Mouse (Mus musculus) embryonic facial prominence, embryonic 12.5 days (tissue): Measurements from ENCODE around the gene Pdzph1. TPM values are rescaled to one million over a fixed set of nuclear protein-coding genes. Genes with fewer than 3 reads are reported as not detected.

ENCODE experiments used
- ATAC-seq: fragments of 200-750 bp; cut with Nextera tagmentation; 2 replicates; pipeline ENCODE4 v1.8.0; 2017; ENCODE audit not compliant: insufficient number of reproducible peaks, insufficient read depth, low FRiP score, low TSS enrichment
- H3K27ac ChIP-seq: fragments of 300-500 bp; sonication (generic); 2 replicates; pipeline ENCODE4 v1.5.1; 2016; ENCODE audit warnings: mild to moderate bottlenecking
- H3K27me3 ChIP-seq: fragments of 300-500 bp; sonication (generic); 2 replicates; pipeline ENCODE4 v1.6.1; 2016; ENCODE audit warnings: mild to moderate bottlenecking, moderate library complexity
- H3K36me3 ChIP-seq: fragments of 300-500 bp; sonication (generic); 2 replicates; pipeline ENCODE4 v1.6.1; 2016; ENCODE audit warnings: mild to moderate bottlenecking
- H3K4me1 ChIP-seq: fragments of 300-500 bp; sonication (generic); 2 replicates; pipeline ENCODE4 v1.6.1; 2016
- H3K4me2 ChIP-seq: fragments of 300-500 bp; sonication (generic); replicated peaks from 2 replicates; pipeline ENCODE4 v1.6.1; 2016; ENCODE audit warnings: mild to moderate bottlenecking, moderate library complexity
- H3K4me3 ChIP-seq: fragments of 300-500 bp; sonication (generic); 2 replicates; pipeline ENCODE4 v1.5.1; 2016; ENCODE audit warnings: mild to moderate bottlenecking
- H3K9ac ChIP-seq: fragments of 300-500 bp; sonication (generic); 2 replicates; pipeline ENCODE4 v1.6.1; 2016; ENCODE audit warnings: mild to moderate bottlenecking, moderate library complexity
- H3K9me3 ChIP-seq: fragments of 300-500 bp; sonication (generic); 2 replicates; pipeline ENCODE4 v1.6.1; 2016; ENCODE audit warnings: mild to moderate bottlenecking, moderate library complexity
- WGBS: fragments of 180-500 bp; shearing (Covaris S2); methylation state at CpG from one replicate; pipeline ENCODE4 v1.1.7; 2016; 5-methylcytosine and 5-hydroxymethylcytosine counted together
- polyA plus RNA-seq: library from polyadenylated mRNA; unstranded; fragments of >200 nt; fragmentation: Nextera tagmentation; extraction: Ambion mirVana; gene quantifications from 2 replicates; pipeline ENCODE4 v1.2.1, GENCODE M21; 2016

Gene Pdzph1
- polyA plus RNA-seq, 1 experiment from 2014 or later = 0.67 TPM

DNA sequence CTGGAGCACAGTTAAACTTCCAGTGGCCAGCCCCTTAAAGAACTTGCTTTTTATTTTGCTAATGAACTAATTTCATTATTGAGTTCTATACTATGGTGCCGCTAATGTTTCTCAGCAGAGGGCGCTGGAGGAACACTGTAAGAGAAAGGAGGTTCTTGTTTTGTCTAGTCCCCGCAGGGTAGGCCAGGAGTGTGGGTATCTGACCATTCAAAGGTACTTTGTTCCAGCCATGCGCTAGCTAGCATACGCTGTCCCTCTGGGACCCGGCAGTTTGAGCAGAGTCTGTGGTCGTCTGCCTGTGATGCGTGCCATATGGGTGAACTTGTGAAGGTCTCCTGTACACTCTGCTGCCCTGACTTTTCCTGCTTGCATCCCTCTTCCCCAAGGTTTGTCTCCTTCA is 72.1 kb downstream of the Pdzph1 start:
- no peak overlapping the region for H3K4me3 ChIP-seq
- H3K27me3 ChIP-seq = no peaks in the 10 kb centered on the region
- no peak overlapping the region for H3K9ac ChIP-seq
- no peak overlapping the region for H3K27ac ChIP-seq
- peak overlapping the region; percentile 25 for H3K4me2 ChIP-seq
- H3K4me1 ChIP-seq = no peaks in the 10 kb centered on the region
- WGBS = 2% methylated on average over 8 of the region's 8 CpGs
- no peaks in the 10 kb centered on the region for H3K9me3 ChIP-seq
- peak; percentile 80 for ATAC-seq
- H3K36me3 ChIP-seq = no peaks in the 10 kb centered on the region

DNA sequence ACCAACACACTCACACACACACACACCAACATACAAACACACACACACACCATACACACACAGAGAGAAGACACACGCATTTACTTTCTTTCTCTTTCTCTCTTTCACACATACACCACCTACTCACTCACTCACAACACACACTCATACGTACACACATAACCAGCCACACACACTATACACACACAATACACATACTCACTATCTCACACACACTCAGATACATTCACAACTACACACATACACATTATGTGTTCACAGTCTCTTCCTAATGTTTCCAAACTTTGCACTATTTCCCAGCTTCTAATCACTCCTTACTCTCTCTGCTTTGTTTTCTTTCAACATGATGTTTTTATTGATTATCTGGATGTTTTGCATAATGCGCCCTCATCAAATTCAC is 72.6 kb downstream of the Pdzph1 start:
- Histone ChIP-seq H3K4me1 (no peaks in the 10 kb centered on the region), H3K27me3 (no peaks in the 10 kb centered on the region), H3K9ac (no peak overlapping the region), H3K4me2 (no peak overlapping the region), H3K9me3 (no peaks in the 10 kb centered on the region), H3K27ac (no peak overlapping the region), H3K4me3 (no peak overlapping the region), H3K36me3 (no peaks in the 10 kb centered on the region)
- ATAC-seq = no peak
- WGBS = 77% methylated on average over 3 of the region's 3 CpGs

GRCm38 (mm10) chr17:58911564-58911963 is 79.6 kb downstream of the Pdzph1 start:
- H3K4me1 ChIP-seq = no peaks in the 10 kb centered on the region
- H3K27ac ChIP-seq = no peak overlapping the region
- no peak for ATAC-seq
- no peaks in the 10 kb centered on the region for H3K9me3 ChIP-seq
- 72% methylated on average over 7 of the region's 7 CpGs for WGBS
- no peak overlapping the region for H3K4me2 ChIP-seq
- no peak overlapping the region for H3K9ac ChIP-seq
- H3K27me3 ChIP-seq = no peaks in the 10 kb centered on the region
- H3K4me3 ChIP-seq = no peak overlapping the region
- no peaks in the 10 kb centered on the region for H3K36me3 ChIP-seq

DNA sequence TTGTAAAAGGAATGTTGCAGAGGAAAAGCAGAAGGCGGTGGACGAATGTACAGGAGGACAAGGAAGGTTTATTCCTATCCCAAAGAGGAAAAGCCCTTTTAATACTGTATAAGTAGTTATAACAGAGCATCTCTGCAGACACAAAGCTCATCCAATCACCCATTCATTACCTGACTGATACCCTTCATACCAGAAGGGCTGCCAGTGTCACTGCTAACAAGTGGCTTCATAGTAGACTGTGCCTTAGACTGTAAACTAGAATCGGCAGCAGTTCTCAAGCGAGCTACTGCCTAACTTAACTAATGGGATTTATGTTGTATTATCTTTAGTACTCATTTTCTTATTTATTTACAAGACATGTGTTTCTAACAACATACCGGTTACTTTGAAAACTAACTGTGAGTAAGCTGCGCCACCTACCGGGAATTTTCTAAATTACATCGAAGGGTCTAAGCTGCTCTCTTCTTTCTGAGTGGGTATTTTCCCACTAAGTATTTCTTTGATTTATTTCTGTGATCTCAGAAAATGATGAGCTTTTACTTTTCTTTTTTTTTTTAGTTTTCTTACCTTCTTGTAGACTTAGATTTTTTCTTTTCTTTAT is 82.0 kb downstream of the Pdzph1 start:
- Histone ChIP-seq H3K4me3 (no peak overlapping the region), H3K4me1 (no peaks in the 10 kb centered on the region), H3K36me3 (no peaks in the 10 kb centered on the region), H3K27ac (no peak overlapping the region), H3K9me3 (no peaks in the 10 kb centered on the region), H3K4me2 (no peak overlapping the region), H3K9ac (no peak overlapping the region), H3K27me3 (no peaks in the 10 kb centered on the region)
- 34% methylated on average over 8 of the region's 8 CpGs for WGBS
- ATAC-seq = no peak

DNA sequence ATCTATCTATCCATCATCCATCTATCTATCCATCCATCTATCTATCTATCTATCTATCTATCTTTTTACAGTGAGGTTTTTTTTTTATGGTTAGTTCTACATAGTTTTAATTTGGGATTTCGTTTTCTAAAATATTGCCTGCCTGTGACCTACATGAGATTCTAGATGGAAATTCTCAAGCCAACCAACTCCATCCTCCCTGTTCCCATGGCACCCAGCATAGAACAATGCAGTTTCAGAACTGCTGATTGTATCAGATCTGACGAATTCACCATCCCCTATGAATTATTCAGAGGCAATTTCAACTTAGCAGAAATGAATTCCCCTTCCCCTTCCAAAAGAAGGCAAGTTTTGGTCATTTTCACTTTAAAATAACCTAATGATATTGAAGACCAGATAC is 85.2 kb downstream of the Pdzph1 start:
- 76% methylated on average over 2 of the region's 2 CpGs for WGBS
- no peak overlapping the region for H3K9ac ChIP-seq
- no peaks in the 10 kb centered on the region for H3K4me1 ChIP-seq
- H3K27ac ChIP-seq = no peak overlapping the region
- H3K4me3 ChIP-seq = no peak overlapping the region
- no peak for ATAC-seq
- H3K36me3 ChIP-seq = no peaks in the 10 kb centered on the region
- H3K4me2 ChIP-seq = no peak overlapping the region
- H3K27me3 ChIP-seq = no peaks in the 10 kb centered on the region
- no peaks in the 10 kb centered on the region for H3K9me3 ChIP-seq

DNA sequence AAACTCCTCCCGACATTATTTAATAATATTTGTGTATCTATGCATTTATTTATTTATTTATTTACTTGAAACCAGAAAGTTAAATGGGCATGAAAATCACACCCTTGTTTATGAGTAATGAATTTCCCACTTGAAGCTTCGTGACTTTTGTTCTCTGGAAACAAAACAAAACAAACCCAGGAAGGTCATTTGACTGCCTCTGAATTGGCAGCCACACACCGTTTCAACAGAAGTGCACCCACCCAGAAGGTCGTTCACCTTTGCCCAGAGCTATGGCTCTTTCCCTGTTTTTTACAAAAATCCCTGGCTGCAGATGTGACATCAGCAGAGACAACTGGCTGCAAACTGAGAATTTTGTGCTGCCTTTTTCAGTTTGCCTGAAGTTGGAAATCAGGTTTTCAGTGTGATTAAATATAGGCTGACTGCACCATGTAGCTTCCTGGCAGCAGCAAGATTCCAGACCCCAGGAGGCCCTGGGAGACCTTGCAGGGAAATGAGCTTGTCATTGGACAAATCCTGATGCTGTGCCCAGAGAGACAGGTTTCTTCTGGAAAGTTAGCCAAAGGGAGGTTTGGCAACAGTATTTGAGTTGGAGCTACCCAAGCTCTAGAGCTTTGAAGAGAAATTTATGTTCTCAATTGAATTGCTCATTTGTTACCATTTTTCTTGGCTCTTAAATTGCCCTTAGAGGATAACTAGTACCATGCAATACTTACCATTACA is 99.5 kb downstream of the Pdzph1 start:
- H3K27me3 ChIP-seq = no peaks in the 10 kb centered on the region
- 39% methylated on average over 4 of the region's 4 CpGs for WGBS

DNA sequence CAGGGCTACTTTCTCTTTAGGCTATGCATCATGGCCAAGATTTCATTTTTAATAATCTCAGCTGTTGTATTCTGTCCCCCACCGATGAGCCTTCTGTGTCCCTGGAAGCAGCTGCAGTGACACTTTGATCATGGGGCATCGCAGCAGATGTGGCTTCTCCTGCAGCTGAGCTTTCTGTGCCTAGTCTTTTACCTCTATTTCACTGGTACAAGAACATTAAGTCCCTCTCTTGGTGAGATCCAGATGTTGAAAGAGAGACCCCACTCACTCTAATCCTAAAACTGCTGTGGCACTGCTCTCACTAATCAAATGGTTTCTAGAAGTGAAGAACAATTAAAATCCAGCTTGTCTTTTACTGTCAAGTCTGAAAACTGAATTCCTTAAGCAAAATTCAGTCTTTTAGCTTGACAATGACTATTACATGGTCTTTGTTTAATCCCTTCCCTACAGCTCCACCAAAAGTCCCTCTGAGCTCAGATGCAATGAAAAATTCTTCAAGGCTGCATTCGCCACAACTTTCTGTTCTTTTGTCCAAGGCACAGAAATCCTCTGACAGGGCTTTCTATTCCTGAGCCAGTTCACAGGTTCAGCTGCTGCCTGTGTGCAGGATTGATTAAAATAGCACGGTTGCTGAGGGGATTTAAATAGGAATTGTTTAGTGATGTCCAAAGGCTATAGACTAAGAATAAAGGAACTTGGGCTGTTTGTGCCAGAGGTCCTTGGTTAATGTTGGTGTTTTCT is 101.1 kb downstream of the Pdzph1 start:
- no peak overlapping the region for H3K27ac ChIP-seq
- no peak overlapping the region for H3K4me2 ChIP-seq
- no peak overlapping the region for H3K9ac ChIP-seq
- no peaks in the 10 kb centered on the region for H3K36me3 ChIP-seq
- WGBS = 64% methylated on average over 4 of the region's 4 CpGs
- no peak overlapping the region for H3K4me3 ChIP-seq
- H3K9me3 ChIP-seq = no peaks in the 10 kb centered on the region
- no peak for ATAC-seq
- H3K27me3 ChIP-seq = no peaks in the 10 kb centered on the region
- H3K4me1 ChIP-seq = no peaks in the 10 kb centered on the region

More for the DNA sequence above, 99.5 kb downstream of the Pdzph1 start:
- H3K9me3 ChIP-seq = no peaks in the 10 kb centered on the region
- no peaks in the 10 kb centered on the region for H3K4me1 ChIP-seq
- H3K9ac ChIP-seq = no peak overlapping the region
- H3K4me3 ChIP-seq = no peak overlapping the region
- no peak overlapping the region for H3K4me2 ChIP-seq
- H3K36me3 ChIP-seq = no peaks in the 10 kb centered on the region
- ATAC-seq = no peak
- H3K27ac ChIP-seq = no peak overlapping the region

DNA sequence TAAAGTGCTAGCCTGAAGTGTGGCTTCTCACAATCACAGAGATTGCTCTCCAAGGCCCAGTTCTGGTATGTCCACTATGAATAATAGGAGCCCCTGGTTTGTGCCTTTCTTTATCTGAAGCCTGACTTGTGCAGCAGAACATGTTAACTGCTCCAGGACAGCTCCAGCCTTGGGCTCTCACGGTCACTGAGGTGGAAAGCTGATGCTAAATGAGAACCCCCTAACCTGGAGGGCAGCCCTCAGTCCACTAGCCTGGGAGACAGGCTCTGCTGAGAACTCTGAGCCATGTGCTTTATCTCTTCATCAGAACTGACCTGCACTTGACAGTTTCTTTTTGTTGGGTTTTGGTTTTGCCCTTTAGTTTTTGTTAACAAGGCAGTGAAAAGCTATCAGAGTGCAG is 106.8 kb downstream of the Pdzph1 start:
- no peak for ATAC-seq

GRCm38 (mm10) chr17:58873356-58873755 is 117.8 kb downstream of the Pdzph1 start:
- Histone ChIP-seq H3K27me3 (no peaks in the 10 kb centered on the region), H3K27ac (no peak overlapping the region), H3K9ac (no peak overlapping the region), H3K4me2 (no peak overlapping the region), H3K9me3 (no peaks in the 10 kb centered on the region), H3K36me3 (no peaks in the 10 kb centered on the region), H3K4me1 (no peaks in the 10 kb centered on the region), H3K4me3 (no peak overlapping the region)
- ATAC-seq = no peak
- 74% methylated on average over 1 of the region's 1 CpGs for WGBS

More for the DNA sequence above, 106.8 kb downstream of the Pdzph1 start:
- no peaks in the 10 kb centered on the region for H3K9me3 ChIP-seq
- H3K27ac ChIP-seq = no peak overlapping the region
- no peaks in the 10 kb centered on the region for H3K36me3 ChIP-seq
- H3K4me3 ChIP-seq = no peak overlapping the region
- H3K4me2 ChIP-seq = no peak overlapping the region
- WGBS = 47% methylated on average over 1 of the region's 1 CpGs
- H3K4me1 ChIP-seq = no peaks in the 10 kb centered on the region
- no peak overlapping the region for H3K9ac ChIP-seq
- no peaks in the 10 kb centered on the region for H3K27me3 ChIP-seq

- no peak for ATAC-seq
- no peaks in the 10 kb centered on the region for H3K4me1 ChIP-seq
- H3K9ac ChIP-seq = no peak overlapping the region
- H3K9me3 ChIP-seq = no peaks in the 10 kb centered on the region
- no peaks in the 10 kb centered on the region for H3K27me3 ChIP-seq
- no peak overlapping the region for H3K4me3 ChIP-seq
- no peak overlapping the region for H3K27ac ChIP-seq
- no peaks in the 10 kb centered on the region for H3K36me3 ChIP-seq
- no peak overlapping the region for H3K4me2 ChIP-seq
Observed at GRCm38 (mm10) chr17:58870795-58871194, 120.4 kb downstream of the Pdzph1 start.
